Mouse (Mus musculus) heart, postnatal 0 days (tissue): Measurements from ENCODE around the gene Zbed4.

Source experiments
- CTCF ChIP-seq: IDR thresholded peaks from 2 replicates; pipeline ENCODE4 v1.5.1; 2016; ENCODE audit warnings: antibody characterized with exemption, control low read depth, low read depth
- EP300 ChIP-seq: IDR thresholded peaks from 2 replicates; pipeline ENCODE4 v1.6.1; 2016; ENCODE audit warnings: antibody characterized with exemption, low read depth

DNA sequence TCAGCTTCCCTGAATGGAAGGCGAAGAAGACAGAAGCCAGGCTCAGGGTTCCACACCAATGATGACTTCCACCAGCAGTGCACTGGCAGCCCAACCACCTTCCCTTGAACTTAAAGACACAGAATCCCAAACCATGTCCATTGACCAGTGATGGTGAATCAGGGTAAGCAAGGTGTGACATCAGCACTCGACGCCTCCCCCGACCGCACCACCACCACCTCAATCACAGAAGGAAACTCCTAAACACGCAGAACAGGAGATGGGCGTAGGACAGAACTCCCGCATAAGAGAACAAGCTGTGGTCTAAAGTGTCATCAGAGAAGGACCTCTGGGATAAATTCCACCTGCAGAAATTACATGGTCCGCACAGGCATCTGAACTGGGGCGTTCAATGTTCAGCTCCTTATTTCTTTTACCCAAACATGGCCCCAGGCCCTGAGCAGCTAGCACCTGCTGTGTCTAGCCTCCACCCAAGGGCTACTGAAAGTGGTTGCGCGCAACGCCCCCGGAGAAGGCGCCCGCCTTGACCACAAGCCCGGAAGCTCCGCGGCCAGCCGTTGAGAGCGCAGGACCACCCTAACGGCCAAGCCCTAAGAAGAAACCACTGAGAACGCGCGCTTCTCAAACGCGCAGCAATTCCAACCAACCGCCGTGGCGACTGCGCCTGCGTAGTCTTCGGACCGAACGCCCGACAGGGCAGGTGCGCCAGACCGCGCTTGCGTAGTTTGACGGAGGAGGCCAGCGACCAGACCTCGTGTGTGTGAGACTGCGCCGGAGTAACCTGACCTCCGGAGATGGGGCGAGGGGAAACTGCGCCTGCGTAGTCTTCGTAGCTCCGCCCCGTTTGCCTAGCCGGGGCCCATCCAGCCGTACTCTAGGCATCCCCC, 540 bp upstream of the Zbed4 start:
- TF ChIP-seq CTCF (no peak), EP300 (no peak)
